Mouse (Mus musculus) retina, embryonic 14.5 days (tissue): ENCODE measurements around the gene 1700029I15Rik.

Experiments used
- DNase-seq: peaks from one replicate; pipeline ENCODE4 v3.0.0-alpha.2; 2015; ENCODE audit warnings: low spot score

1700029I15Rik gene

DNA sequence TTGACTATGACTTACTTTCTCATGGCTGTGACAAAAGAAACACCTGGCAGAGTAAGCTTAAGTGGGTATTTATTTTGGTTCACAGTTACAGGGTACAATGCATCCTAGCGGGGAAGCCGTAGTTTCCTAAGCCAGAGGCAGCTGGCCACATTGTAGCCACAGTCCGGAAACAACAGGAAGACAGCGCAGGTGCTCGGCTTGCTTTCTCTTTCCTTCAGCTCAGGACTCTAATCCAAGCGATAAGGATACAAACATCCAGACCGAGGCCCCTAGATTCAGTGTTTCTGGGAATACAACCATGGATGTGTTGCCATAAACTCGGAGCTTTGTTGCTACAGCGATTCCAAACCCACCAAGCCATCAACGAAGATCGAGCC is 8.9 kb upstream of the 1700029I15Rik start:
- DNase-seq: no peak

DNA sequence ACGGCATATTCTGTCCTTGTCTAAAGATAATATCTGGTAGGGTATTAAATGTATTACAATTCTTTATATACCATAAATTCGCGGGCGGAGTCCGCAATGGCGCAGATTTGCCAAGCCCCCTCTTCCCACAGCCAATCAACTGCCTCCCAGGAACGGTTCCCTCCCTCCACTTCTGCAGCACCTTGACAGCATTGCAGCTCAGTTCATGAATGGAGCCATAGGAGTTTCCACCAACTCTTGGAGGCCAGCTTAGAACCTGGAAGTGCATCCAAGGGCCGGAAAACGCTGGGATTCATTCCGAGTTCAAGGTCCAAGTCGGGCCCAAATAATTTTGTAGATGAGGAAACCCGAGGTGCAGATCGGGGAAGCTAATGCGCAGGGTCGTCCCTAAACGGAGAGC is 7.8 kb upstream of the 1700029I15Rik start, which contains the start of the genes Pex16 and Large2:
Pex16 (plus strand) TSS at position 163 of the 400 bp plus-strand sequence.
Large2 (minus strand) TSS at position 356 of the 400 bp plus-strand sequence.
- peak; percentile 25 for DNase-seq

DNA sequence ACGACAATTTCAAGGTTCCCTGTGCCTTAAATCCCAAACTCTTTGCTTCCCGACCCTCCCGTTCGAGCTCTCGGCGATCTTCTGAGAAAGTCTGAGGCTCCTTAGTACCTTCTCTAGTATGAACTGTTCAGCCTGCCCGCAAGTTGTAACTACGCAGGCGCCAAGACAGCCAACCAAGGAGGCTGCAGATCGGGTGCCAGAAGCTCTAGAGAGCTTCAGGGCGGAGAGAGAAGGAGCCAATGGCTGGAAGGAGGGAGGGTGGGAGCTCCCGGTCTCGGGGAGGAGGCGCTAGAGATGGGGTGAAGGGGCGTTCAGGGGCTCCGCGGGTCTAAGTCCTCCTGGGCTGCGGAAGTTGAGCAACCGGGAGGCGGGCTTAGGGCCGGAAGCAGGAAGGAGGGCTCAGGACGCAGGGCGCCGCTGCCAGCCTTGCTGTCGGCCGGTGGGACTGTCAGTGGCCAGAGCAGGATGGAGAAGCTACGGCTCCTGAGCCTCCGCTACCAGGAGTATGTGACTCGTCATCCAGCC is 7.2 kb upstream of the 1700029I15Rik start:
- peak; percentile 94 for DNase-seq

DNA sequence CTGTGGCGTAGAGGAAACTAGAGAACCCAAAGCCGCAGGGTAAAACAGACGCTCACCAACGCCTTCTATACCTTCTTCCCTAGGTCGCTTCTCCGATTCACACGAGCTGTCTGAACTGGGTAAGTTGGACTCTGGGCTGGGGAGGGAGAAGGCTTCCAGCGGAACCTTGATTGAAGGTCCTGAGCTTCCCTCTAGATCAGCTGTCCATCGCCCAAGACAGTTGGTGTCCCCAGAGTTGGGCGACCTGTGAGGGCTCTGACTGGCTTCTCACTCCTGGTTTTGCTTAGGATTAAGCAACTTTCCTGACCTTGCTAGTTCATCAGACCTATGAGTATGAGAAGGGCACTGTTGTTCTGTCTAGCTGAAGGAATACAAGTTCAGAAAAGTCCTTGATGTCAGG is 6.5 kb upstream of the 1700029I15Rik start:
- no peak for DNase-seq

DNA sequence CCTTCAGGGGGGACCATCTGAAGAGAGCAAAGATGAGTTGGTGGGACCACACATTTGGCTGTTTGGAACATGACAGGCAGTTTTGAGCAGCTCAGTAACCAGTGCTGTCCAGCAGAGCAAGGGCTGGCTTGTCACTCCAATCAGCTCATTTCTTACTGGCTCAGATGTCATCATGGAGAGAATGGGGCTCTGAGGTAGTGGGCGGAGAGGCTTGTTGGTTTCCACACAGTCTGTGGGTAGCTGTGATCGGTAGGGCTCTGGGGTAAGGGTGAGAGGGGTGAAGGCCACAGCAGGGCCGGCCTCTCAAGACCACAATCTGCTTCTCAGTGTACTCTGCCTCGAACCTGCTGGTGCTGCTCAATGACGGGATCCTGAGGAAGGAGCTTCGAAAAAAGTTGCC is 6.0 kb upstream of the 1700029I15Rik start:
- no peak for DNase-seq

DNA sequence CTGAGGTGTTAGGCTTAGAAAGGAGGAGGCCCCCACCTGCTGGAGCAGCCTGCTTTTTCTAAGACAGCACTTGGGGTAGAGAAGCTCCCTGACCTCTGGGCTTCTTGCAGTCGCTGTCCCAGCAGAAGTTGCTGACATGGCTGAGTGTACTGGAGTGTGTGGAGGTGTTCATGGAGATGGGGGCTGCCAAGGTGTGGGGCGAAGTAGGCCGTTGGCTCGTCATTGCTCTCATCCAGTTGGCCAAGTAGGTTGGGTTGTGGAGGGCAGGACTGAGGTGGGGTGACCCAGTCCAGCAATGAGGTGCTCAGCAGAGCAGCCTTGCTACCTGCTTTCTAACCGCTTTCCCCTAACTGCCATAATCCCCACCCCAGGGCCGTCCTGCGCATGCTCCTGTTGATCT is 5.0 kb upstream of the 1700029I15Rik start:
- no peak for DNase-seq

DNA sequence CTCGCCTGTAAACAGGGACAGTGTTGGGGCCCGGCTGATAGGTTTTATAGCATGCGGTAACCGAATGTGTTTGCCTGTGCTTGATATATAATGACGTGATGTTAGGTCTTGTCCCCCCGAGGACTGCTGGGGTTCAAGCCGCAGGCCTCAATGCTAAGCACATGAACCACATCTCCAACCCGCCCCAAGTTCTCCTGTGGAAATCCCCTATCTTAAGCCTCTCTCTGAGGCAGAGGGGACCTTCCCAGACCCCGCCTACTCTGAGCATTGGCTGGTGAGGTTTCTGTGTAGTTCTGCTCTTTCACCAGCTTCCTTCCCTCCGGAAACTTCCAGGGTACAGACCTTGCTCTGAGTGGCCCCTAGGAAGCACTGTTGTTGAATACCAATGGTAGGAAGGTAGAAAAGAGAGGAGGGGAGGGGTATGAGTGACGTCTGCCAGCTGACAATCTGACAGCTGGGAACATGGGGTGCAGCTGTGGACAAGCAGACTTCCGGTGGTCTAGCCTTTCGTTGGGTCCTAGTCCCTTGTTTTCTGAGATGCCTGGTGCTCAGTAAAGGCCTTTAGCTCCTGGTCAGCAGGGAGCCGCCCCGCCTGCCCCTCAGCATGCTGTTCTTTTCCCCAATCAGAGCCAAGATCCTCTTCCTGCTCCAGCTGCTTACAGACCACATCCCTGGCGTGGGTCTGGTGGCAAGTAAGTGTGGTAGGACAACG is 2.4 kb upstream of the 1700029I15Rik start:
- no peak for DNase-seq

DNA sequence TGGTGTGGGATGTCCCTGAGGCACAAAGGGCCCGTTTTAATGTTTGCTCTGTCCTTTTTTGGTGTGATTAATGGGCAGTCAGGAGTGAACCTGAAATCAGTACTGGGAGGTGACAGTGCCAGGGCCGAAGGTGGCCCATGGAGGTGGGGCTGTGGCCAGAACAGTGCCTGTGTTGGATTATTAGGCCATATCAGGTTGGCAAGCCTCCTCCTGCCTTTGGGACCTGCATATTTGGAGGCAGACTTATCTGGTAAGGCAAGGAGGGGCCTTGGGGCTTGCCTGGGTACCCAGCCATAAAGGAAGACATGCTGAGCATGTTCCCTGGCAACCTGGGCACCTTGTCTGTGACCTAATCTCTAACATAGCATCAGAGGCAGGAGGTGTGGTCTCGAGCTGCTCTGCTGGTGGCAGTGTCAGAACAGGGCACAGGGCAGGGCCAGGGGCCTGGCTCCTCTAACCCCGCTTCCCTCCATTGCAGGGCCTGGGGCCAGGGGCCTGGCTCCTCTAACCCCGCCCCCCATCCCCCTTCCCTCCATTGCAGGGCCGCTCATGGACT is 1.8 kb upstream of the 1700029I15Rik start:
- DNase-seq: no peak

DNA sequence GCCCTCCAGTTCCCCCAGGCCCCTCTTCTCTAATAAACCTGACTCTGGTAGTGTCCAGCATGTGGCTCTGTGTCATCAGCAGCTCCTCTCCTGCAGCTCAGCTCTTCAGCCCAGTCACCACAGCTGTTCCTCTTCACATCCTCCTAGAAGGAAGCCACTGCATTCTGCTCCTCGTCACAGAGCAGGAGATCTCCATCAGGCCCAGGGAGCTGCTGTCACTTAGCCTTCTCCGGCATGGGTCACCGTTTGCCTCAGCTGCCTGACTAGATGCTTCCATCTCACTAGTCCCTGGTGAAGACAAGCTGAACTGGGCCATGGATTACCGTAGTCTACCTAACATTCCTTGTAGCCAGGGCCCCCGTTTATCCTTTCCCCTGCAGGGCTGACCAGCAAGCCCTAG is 1.2 kb upstream of the 1700029I15Rik start:
- no peak for DNase-seq

DNA sequence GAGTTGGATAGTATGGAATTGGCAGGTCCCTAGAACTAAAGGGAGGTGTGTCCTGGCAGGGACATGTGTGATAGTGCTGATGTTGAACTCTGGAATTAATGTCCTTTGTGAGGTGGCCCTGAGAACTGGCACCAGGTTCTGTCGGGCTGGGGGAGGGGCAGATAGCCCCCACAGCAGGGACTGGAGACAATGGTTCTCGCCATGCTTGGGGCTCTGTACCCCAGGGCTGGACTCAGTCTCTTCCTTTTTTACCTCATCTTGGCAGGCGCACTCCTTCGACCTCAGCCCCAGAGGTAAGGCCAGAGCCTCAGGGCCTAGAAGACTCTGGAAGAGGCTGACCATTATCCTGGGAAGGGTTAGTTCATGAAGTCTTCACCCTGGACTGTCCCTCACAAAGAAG is 421 bp downstream of the 1700029I15Rik start:
- no peak for DNase-seq

DNA sequence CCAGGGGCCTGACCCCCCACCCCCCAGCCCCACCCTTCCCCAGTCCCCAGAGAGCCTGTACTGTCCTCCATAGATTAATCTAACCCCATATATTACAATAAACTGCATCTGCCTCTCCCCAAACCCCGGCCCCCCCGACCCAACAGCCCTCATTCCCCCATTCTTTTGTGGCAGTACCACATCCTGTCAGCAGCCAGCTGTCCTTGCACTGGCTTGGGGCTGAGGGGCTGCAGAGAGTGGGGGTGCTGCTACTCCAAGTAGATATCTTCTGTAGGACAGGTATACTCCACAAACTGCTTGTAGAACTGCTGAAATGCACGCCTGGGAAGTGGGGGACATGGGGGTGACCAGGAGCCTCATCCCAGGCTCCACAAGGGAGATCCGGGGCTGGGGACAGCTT is 1.8 kb downstream of the 1700029I15Rik start:
- DNase-seq: no peak

DNA sequence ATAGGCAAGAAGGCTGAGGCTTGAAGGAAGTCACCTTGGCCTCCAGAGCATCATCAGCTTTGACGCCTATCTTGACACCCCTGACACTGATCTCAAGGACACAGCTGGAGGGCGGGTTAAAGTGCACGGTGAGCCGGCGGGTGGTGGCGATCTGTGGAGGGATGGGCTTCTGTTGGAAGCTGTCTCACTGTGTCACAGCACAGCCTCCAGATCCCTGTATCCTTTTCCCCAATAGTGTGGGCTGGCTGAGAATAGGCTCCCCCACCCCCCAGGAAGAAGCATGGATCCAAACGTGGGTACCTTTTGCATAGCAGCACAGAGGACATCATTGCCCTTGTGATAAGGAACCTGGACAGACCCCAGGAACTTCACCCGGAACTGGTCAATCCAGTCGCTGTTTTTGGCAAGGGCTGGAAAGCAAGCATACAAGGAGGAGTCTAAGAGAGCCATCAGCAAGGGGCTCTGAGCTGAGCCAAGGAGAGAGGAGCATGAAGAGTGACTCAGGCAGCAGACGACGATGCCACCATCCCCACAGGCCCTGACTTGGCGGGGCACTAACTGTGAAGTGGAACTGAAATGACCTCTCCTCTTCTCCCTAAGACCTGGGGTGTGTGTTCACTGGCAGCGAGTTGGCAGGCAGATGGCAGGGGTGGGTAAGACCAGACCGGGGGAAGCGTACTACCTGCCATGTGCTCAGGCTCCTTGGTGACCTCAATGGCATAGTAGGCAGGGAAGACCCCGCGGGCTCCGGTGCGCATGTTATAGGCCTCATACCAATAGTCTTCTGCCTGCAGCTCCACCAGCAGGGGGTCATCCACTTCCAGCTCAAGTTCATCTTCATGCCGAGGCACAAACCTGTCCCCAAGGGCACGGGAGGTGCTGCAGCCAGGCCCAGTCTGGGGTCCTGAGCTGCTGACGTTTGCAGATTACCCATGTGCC is 3.0 kb downstream of the 1700029I15Rik start:
- no peak for DNase-seq

DNA sequence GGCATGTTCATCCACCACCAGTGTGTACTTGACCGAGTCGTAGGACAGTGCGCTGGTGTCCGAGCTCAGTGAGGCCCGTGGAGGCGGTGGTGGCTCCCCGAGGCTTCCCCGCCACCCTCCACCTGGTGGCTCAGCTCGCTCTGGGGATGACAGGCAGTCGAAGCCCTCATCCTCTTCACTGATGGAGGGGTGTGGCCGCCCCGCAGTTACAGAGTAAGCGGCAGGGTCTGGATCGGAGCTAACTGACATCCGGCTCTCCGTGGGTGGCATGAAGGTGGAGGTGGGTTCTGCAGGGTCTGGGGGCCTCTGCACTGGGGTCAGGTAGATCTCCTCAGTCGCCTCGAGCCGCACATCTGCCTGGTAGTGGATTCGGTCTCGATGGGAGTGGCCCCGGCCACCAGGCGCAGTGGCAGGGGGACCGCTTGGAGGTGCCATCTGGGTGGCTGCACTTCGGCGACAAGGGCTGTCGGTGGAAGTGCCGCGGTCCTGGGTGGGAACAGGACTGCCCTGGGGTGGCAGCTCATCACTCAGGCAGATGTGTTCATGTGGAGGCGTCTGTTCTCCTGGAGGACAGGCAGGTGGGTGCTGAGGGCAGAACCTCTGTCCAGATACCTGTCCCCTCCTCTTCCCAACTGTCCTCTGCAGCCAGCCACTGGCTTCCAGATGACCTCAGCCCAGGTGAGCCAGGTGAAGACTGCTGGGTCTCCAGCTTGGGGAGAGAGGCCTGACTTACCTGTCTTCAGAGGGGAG is 4.7 kb downstream of the 1700029I15Rik start:
- DNase-seq: no peak

DNA sequence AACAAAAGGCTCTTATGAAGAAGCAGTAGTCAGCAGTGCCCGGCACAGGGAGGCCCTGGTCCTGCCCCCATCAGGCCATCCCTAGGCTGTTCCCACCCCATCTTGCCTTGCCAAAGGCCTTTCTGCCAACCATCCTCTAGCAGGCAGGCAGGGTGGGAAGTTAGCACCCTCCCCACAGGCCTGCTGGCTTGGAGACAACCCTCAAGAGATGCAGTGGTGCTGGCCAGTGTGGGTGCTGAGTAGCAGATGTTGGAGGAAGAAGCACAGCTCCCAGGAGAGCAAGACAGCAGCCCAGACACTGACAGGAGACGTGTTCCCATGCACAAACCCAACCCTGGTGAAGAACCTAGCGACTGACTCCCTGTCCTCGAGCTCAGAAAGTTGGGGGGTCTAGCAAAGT is 5.3 kb downstream of the 1700029I15Rik start:
- DNase-seq: no peak

DNA sequence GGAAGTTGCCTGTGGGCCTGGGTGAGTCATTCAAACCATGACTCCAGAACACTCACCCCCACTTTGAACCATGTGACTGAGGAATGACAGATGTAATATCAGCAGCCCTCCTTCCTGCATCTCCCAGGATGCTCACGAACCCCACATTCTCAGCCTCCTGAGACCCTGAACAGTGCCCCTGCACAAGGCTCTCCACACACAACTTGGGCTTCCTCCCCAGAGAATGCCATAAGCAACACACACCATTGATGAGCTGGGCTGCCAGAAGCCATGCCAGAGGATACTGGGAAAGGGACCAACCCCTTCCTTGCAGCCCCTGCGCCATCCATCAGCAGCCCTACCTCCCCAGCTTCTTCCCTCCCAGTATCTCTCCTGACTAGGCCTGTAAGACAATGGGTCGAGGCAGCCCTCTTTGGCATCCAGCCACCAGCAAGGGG is 5.8 kb downstream of the 1700029I15Rik start:
- no peak for DNase-seq

DNA sequence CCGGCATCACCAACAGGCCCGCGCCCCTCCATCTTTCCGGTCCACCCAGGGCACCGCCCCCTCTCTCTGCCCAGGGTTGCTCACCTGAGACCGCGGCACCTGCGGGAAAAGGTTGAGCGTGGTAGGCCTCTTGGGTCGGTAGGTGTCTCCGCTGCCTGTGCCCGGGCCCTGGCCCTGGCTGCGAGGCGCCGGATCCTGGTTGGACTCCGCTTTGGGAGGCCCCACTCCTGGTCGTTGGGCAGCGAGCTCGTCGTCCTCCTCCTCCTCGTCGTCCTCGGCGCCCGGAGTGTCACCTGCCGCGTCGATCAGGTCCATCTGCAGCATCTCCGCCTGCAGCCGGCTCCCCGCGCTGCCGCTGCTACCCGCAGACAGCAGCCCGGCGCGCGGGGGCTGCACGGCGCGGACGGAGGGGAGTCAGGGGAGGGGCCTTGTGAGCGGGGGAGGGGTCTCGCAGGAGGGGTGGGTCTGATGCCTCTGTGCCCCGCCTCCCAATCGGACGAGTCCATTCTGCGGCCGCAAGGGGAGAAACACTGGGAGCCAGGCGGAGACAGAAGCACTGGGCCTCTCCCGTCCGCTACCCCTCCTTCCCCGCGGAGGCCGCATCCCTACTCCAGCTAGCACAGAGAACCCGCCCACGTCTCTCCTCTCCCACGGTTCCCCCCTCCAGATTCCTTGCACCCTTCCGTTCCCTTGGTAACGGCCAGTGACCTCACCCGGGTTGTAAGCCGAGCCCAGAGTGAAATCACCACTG is 6.7 kb downstream of the 1700029I15Rik start:
- DNase-seq: peak; percentile 97

DNA sequence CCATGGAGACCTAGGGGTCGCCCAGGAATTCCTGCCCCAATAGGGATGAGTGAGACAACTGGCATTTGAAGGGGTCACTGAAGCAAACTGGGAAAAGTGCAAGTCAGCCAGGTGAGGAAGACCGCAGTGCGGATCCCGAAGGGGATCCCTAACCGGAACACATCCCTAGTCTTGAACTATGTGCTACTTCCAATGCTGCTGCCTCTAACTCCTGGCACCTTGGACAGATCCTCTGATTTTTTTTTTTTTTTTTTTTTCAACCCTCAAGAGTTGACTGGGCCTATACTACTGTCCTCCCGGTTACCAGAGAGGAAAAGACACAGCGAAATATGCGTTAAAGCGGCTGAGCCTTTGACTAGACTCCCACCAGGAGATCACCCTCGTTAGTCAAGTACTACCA is 7.3 kb downstream of the 1700029I15Rik start:
- no peak for DNase-seq

DNA sequence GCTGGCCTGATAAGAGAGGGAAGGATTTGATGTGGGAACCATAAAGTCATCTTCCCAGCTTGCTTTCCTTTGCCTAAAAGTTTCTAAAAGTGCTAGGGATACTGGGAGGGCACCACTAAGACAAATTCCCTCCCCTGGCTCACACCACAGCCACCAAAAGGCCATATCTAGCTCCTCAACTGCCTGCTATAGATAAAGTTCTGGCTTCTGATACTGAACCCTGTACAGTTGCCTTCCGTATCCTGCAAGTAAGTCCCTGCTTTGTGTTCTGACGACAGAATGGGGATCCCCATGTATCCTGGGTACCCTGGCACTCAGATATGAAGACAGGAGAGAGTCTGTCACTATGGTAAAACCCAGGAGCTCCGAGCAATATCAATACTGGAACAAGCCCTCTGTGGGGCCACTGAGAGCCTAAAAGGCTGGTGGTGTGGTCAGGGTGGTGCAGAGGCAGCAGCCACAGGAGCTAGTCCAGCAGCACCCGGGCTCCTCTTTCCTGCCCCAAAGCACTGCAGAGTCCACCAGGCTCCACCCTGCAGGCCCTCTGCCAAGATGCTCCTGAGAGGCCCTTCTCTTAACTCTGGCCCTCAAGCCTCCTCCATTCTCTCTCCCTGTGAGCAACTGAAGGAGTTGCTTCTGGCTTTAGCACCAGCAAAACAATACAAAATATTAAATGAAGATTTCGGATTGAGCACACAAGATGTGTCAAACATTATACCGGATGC is 8.0 kb downstream of the 1700029I15Rik start:
- DNase-seq: no peak

DNA sequence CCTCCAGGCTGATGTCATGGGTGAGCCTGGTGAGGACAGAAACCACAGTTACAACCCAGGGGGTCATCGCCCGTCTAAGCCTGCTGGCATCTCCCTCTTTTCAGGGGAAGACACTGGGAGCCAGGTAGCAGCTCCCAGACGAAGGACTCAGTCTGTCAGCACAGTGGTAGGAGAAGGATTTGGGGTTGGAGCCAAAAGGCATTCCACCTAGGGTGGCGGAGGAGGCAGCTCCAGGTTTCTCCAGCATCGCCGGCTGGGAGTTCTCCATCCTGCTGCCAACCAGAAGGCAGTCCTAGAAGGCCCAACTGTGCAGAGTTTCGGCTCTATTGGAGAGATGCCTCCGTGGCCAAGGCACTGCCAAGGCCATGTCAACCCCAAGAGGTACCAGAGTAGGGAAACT is 8.8 kb downstream of the 1700029I15Rik start:
- DNase-seq: no peak

DNA sequence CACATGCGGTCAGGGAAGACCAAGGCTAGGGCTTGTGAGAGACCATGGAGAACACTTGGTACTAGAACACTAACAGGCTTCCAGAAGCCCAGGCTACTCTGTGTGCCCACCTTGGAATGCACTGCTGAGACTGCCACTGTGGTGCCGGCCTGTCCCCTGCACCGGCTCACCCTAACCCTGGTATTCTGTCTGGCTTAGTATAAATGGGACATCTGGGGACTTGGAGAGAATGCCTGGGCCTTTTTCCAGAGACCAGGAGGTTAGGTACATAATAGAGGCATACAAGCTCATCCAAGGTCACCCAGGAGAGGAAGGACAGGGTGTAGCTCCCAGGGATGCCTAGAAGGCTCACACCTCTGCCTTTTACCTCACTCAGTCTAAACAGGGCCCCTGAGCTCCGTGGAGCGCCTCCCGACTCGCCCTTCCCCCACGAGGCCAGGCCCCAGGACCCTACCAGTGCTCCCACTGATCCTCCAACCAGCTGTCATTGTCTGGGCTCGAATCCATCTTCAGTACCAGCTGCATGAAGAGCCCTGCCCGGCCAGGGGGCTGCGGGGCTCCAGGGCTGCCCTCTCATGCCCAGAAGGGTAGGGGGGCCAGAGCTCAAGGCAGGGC is 9.5 kb downstream of the 1700029I15Rik start:
- no peak for DNase-seq
